Mouse (Mus musculus): ENCODE data around the gene E2f1.

- TF ChIP-seq CTCF (conservative IDR thresholded peaks at IDR 0.05; ENCODE audit: low read length), result no peak
- no peak for TF ChIP-seq POU5F1 (IDR thresholded peaks at IDR 0.05; ENCODE audit: borderline replicate concordance, low read length)
- TF ChIP-seq NANOG (IDR thresholded peaks at IDR 0.05; ENCODE audit: borderline replicate concordance, low read length), result no peak
Observed at GRCm38 (mm10) chr2:154595775-154596174, 26.1 kb upstream of the E2f1 start.

Measured in E14TG2a.4 (cell line).